Mouse (Mus musculus) liver, adult 2 months (tissue): ENCODE data around the gene Eif4g3.

Source experiments
- CTCF ChIP-seq: fragments of 200-500 bp; IDR thresholded peaks from 2 replicates; pipeline ENCODE4 v1.5.1; 2011; ENCODE audit warnings: low read depth, low read length, control low read depth
- POLR2A ChIP-seq: fragments of 200-500 bp; IDR thresholded peaks from 2 replicates; pipeline ENCODE4 v1.6.1; 2011; ENCODE audit warnings: low read length, control low read depth; ENCODE audit not compliant: insufficient read depth; ENCODE audit errors: extremely low read depth

DNA sequence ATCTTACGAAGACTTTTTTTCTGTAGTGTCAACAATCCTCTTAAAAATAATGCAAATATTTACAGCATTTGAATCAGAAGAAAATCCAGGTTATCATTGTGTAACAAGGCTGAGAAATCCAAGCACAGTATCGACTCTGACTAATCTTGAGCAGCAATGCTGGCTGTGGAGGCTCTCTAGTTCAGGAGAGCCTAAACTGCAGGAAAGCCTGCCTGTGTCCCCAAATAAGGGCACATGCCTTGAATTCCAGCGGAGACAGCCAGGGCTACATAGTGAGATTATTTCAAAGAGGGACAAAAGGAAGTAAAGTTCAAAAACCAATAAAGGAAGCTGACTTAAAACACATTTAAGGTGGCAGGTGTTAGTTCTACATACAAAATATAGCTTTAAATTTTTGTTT is 168.7 kb downstream of the Eif4g3 start:
- TF ChIP-seq CTCF, result no peak
- TF ChIP-seq POLR2A, result no peak
